Mouse (Mus musculus): ENCODE data around the gene Rptor. TPM values are rescaled to one million over a fixed set of nuclear protein-coding genes. Genes with fewer than 3 reads are reported as not detected.

Gene Rptor
- polyA plus RNA-seq, 1 experiment: 26.3 TPM

Other genes starting within 250 kb of the Rptor start
- 33.4 and 34.8 TPM in 2 replicates for gene Sgsh, start 247.4 kb upstream of the Rptor start, polyA plus RNA-seq (2012; rRNA removed)
- gene Slc26a11, start 247.3 kb upstream of the Rptor start, polyA plus RNA-seq (2012; rRNA removed): 19.6 and 21.2 TPM in 2 replicates
- gene Rnf213, start 209.8 kb upstream of the Rptor start, polyA plus RNA-seq (2012; rRNA removed): 21.2 and 24.2 TPM in 2 replicates
- gene Endov, start 111.6 kb upstream of the Rptor start, polyA plus RNA-seq (2012; rRNA removed): 18.3 TPM in 2 replicates
- 7.8 and 14.4 TPM in 2 replicates for gene Nptx1, start 55.2 kb upstream of the Rptor start, polyA plus RNA-seq (2012; rRNA removed)

Measured in gonadal fat pad, adult 2 months (tissue).